Mouse (Mus musculus) embryonic facial prominence, embryonic 14.5 days (tissue): Measurements from ENCODE around the gene Tmprss6. TPM values are rescaled to one million over a fixed set of nuclear protein-coding genes. Genes with fewer than 3 reads are reported as not detected.

ENCODE experiments used
- ATAC-seq: fragments of 200-750 bp; cut with Nextera tagmentation; 2 replicates; pipeline ENCODE4 v1.8.0; 2017; ENCODE audit warnings: low read depth, moderate number of reproducible peaks, moderate TSS enrichment
- DNase-seq: peaks from one replicate; pipeline ENCODE4 v3.0.0-alpha.2; 2015; ENCODE audit warnings: low spot score
- H3K27ac ChIP-seq: fragments of 300-500 bp; sonication (generic); replicated peaks from 2 replicates; pipeline ENCODE4 v1.5.1; 2014; ENCODE audit warnings: low read depth, mild to moderate bottlenecking, low read length, moderate library complexity
- H3K27me3 ChIP-seq: fragments of 300-500 bp; sonication (generic); replicated peaks from 2 replicates; pipeline ENCODE4 v1.6.1; 2014; ENCODE audit warnings: low read length; ENCODE audit not compliant: control insufficient read depth, insufficient read depth
- H3K36me3 ChIP-seq: fragments of 300-500 bp; sonication (generic); 2 replicates; pipeline ENCODE4 v1.6.1; 2014; ENCODE audit warnings: low read length, mixed read lengths; ENCODE audit not compliant: control insufficient read depth, insufficient read depth
- H3K4me1 ChIP-seq: fragments of 300-500 bp; sonication (generic); 2 replicates; pipeline ENCODE4 v1.6.1; 2014; ENCODE audit warnings: antibody characterized with exemption, low read length; ENCODE audit not compliant: control insufficient read depth, insufficient read depth
- H3K4me2 ChIP-seq: fragments of 300-500 bp; sonication (generic); 2 replicates; pipeline ENCODE4 v1.6.1; 2014; ENCODE audit warnings: low read depth, mild to moderate bottlenecking, low read length, moderate library complexity, mixed read lengths
- H3K4me3 ChIP-seq: fragments of 300-500 bp; sonication (generic); 2 replicates; pipeline ENCODE4 v1.5.1; 2014; ENCODE audit warnings: low read depth, mild to moderate bottlenecking, low read length
- H3K9ac ChIP-seq: fragments of 300-500 bp; sonication (generic); 2 replicates; pipeline ENCODE4 v1.6.1; 2014; ENCODE audit warnings: low read depth, mild to moderate bottlenecking, low read length, moderate library complexity, mixed read lengths
- H3K9me3 ChIP-seq: fragments of 300-500 bp; sonication (generic); 2 replicates; pipeline ENCODE4 v1.6.1; 2016; ENCODE audit warnings: low read length; ENCODE audit not compliant: control insufficient read depth
- WGBS: fragments of 180-500 bp; shearing (Covaris S2); extraction: QIAGEN DNeasy Blood & Tissue Kit; methylation state at CpG from one replicate; pipeline ENCODE4 v1.1.7; 2014; 5-methylcytosine and 5-hydroxymethylcytosine counted together
- polyA plus RNA-seq: library from polyadenylated mRNA; unstranded; fragments of >200 nt; fragmentation: Nextera tagmentation; extraction: Ambion mirVana; gene quantifications from 2 replicates; pipeline ENCODE4 v1.2.1, GENCODE M21; 2014

Tmprss6 gene
- 1.1 and 1.5 TPM in 2 replicates for polyA plus RNA-seq

GRCm38 (mm10) chr15:78468379-78468937 lies at the start of gene Tmprss6:
Gene Tmprss6 (minus strand): TSS chr15:78468634.
- no peak within 1 kb of the TSS for H3K27ac ChIP-seq
- H3K9me3 ChIP-seq: no peaks in the 10 kb centered on the region
- peak; percentile 52 for DNase-seq
- no peak within 1 kb of the TSS for H3K9ac ChIP-seq
- H3K27me3 ChIP-seq: no peaks in the 10 kb centered on the region
- H3K36me3 ChIP-seq: no peaks in the 10 kb centered on the region
- no peak within 1 kb of the TSS for H3K4me3 ChIP-seq
- peak; percentile 70; the same call in 1 of the 2 replicates for ATAC-seq
- no peaks in the 10 kb centered on the region for H3K4me1 ChIP-seq
- no peak within 1 kb of the TSS for H3K4me2 ChIP-seq
- WGBS: 80% methylated on average over 7 of the region's 7 CpGs

- Histone ChIP-seq H3K9me3 (no peaks in the 10 kb centered on the region), H3K4me2 (no peak overlapping the region), H3K4me3 (no peak overlapping the region), H3K27me3 (no peaks in the 10 kb centered on the region), H3K4me1 (peaks cover 16% of the 10 kb centered on the region), H3K36me3 (no peaks in the 10 kb centered on the region), H3K9ac (no peak overlapping the region), H3K27ac (no peak overlapping the region)
- ATAC-seq: no peak
- 52% methylated on average over 7 of the region's 7 CpGs for WGBS
- no peak for DNase-seq
Observed at GRCm38 (mm10) chr15:78518221-78518620, 49.8 kb upstream of the Tmprss6 start.

- H3K27ac ChIP-seq: peak overlapping the region; percentile 81
- DNase-seq (no peak), ATAC-seq (no peak)
- H3K9me3 ChIP-seq: no peaks in the 10 kb centered on the region
- H3K27me3 ChIP-seq: no peaks in the 10 kb centered on the region
- peaks cover 16% of the 10 kb centered on the region for H3K4me1 ChIP-seq
- H3K9ac ChIP-seq: no peak overlapping the region
- H3K4me3 ChIP-seq: no peak overlapping the region
- H3K36me3 ChIP-seq: no peaks in the 10 kb centered on the region
- H3K4me2 ChIP-seq: no peak overlapping the region
- 43% methylated on average over 5 of the region's 6 CpGs for WGBS
Observed at GRCm38 (mm10) chr15:78515759-78516158, 47.3 kb upstream of the Tmprss6 start.

DNA sequence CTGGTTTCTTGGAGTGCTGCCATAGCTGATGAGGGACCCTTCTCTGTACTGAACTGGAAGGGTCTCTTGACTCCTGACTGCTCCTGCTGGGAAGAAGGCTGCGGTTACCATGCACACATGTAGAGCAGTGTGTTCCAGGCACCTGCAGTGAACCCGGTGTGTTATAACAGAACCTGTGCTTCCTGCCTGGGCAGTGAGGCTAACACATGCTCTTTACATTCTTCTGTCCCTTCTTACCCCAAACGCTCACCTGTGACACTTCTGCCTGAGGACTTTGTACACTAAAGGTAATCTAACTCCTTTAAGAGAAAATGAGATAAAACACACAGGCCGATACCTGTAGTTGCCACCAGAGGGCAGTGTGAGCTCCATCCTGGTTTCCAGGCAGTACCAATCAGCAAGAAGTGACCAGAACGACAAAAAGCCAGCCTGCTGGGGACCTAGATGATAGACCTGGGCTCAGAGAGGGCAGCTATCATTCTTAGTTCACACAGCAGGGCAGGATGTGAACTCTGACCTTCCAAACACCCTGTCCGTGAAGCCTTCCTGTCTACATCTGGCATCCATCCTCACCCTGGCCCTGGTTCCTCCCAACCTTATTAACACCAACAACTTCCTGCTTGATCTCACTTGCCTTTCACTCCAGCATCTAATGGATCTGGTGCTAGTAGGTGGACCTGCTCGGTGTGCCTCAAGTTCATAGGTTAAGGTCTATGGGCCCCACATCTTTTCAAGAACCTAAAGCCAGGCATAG lies 46.1 kb upstream of the Tmprss6 start:
- Histone ChIP-seq H3K27me3 (no peaks in the 10 kb centered on the region), H3K4me3 (no peak overlapping the region), H3K4me1 (peaks cover 22% of the 10 kb centered on the region), H3K4me2 (no peak overlapping the region), H3K9me3 (no peaks in the 10 kb centered on the region), H3K36me3 (no peaks in the 10 kb centered on the region), H3K9ac (no peak overlapping the region), H3K27ac (peak overlapping the region; percentile 81)
- ATAC-seq (peak; percentile 34), DNase-seq (peak; percentile 78)
- 19% methylated on average over 7 of the region's 7 CpGs for WGBS

DNA sequence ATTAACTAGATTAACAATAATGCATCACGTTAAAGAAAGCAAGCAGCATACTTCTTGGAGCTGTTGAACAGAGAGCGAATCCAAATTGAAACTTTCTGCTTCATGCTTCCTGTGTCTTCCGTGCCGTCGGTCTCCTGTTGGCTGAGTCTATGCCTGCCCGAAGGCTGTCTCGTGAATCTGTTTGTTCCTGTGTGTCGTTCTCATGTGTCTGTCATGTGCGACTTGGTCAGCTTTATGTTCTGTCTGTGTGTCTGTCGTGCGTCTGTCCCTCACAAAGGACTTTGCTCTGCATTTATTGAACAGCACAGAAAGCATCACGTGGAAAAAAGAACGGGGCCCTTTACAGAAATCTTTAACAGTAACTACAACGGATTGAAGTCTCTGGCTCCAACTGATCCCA lies 44.6 kb upstream of the Tmprss6 start:
- 81% methylated on average over 14 of the region's 14 CpGs for WGBS
- no peaks in the 10 kb centered on the region for H3K36me3 ChIP-seq

DNA sequence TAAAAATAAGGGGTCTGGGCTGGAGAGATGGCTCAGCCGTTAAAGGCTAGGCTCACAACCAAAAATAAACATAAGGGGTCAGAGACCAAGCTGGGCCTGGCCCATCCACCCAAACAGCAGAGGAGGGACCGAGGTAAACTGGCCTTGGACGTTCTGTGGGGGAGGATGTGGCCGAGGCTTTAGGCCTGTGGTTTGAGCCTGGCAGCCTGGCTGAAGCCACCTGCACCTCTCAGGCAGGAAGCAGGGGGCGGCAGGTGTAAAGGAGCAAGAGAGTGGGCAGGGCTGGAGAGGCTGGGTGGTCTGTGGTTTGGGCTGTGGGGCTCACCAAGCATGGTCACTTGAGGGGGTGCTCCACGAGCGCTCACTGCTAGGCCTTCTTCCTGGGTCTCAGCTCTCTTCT lies 43.5 kb upstream of the Tmprss6 start:
- Histone ChIP-seq H3K4me2 (no peak overlapping the region), H3K9me3 (no peaks in the 10 kb centered on the region), H3K27ac (no peak overlapping the region), H3K36me3 (no peaks in the 10 kb centered on the region), H3K27me3 (no peaks in the 10 kb centered on the region), H3K4me3 (no peak overlapping the region), H3K4me1 (peaks cover 22% of the 10 kb centered on the region), H3K9ac (no peak overlapping the region)
- ATAC-seq (no peak), DNase-seq (no peak)
- WGBS: 73% methylated on average over 5 of the region's 7 CpGs

More for the DNA sequence above, 44.6 kb upstream of the Tmprss6 start:
- H3K9me3 ChIP-seq: no peaks in the 10 kb centered on the region
- H3K27ac ChIP-seq: no peak overlapping the region
- DNase-seq: no peak
- no peaks in the 10 kb centered on the region for H3K27me3 ChIP-seq
- no peak overlapping the region for H3K9ac ChIP-seq
- H3K4me3 ChIP-seq: no peak overlapping the region
- H3K4me2 ChIP-seq: no peak overlapping the region
- ATAC-seq: no peak
- peaks cover 22% of the 10 kb centered on the region for H3K4me1 ChIP-seq

- H3K4me1 ChIP-seq: peaks cover 15% of the 10 kb centered on the region
- no peak overlapping the region for H3K9ac ChIP-seq
- no peak overlapping the region for H3K4me2 ChIP-seq
- no peak overlapping the region for H3K4me3 ChIP-seq
- ATAC-seq: no peak
- H3K36me3 ChIP-seq: no peaks in the 10 kb centered on the region
- H3K27ac ChIP-seq: no peak overlapping the region
- WGBS: 86% methylated on average over 6 of the region's 6 CpGs
- DNase-seq: no peak
- no peaks in the 10 kb centered on the region for H3K27me3 ChIP-seq
- H3K9me3 ChIP-seq: no peaks in the 10 kb centered on the region
Observed at GRCm38 (mm10) chr15:78510736-78511135, 42.3 kb upstream of the Tmprss6 start.

GRCm38 (mm10) chr15:78510121-78510576 lies 41.7 kb upstream of the Tmprss6 start:
- WGBS: 63% methylated on average over 6 of the region's 8 CpGs

More at GRCm38 (mm10) chr15:78510121-78510576, 41.7 kb upstream of the Tmprss6 start:
- Histone ChIP-seq H3K4me2 (no peak overlapping the region), H3K27me3 (no peaks in the 10 kb centered on the region), H3K27ac (0 out of 2 replicates have a peak overlapping the region, but pooled peaks have one; percentile 6), H3K9ac (no peak overlapping the region), H3K4me1 (peaks cover 10% of the 10 kb centered on the region), H3K9me3 (no peaks in the 10 kb centered on the region), H3K4me3 (no peak overlapping the region), H3K36me3 (no peaks in the 10 kb centered on the region)
- DNase-seq (no peak), ATAC-seq (no peak)
